Mouse (Mus musculus) C2C12 (cell line): ENCODE measurements around the gene Eva1c. TPM values are rescaled to one million over a fixed set of nuclear protein-coding genes. Genes with fewer than 3 reads are reported as not detected.
"Not testable (repeated sequence)": the region's sequence is repeated elsewhere in the genome, so short reads cannot be mapped to it uniquely, and the experiment has no call there.

ENCODE experiments used
- H3K27me3 ChIP-seq: one replicate; pipeline ENCODE4 v1.6.1; 2011; ENCODE audit not compliant: control insufficient read depth, insufficient read depth, insufficient read length
- H3K36me3 ChIP-seq: one replicate; pipeline ENCODE4 v1.6.1; 2011; ENCODE audit not compliant: control insufficient read depth, insufficient read depth
- H3K4me3 ChIP-seq: one replicate; pipeline ENCODE4 v1.5.1; 2011; ENCODE audit warnings: mild to moderate bottlenecking, control low read depth; ENCODE audit not compliant: poor library complexity, insufficient read depth, severe bottlenecking
- H3K79me2 ChIP-seq: one replicate; pipeline ENCODE4 v1.6.1; 2011; ENCODE audit not compliant: control insufficient read depth, insufficient read depth
- H3K79me3 ChIP-seq: one replicate; pipeline ENCODE4 v1.6.1; 2011; ENCODE audit warnings: low read depth, control low read depth
- H3ac ChIP-seq: one replicate; pipeline ENCODE3; 2011; ENCODE audit warnings: low read depth; ENCODE audit not compliant: control insufficient read depth, insufficient read length
- CEBPB ChIP-seq: IDR thresholded peaks from one replicate; pipeline ENCODE4 v1.6.1; 2011; ENCODE audit warnings: low read depth, mild to moderate bottlenecking, control low read depth, moderate library complexity
- CTCF ChIP-seq: IDR thresholded peaks from one replicate; pipeline ENCODE4 v1.5.1; 2011; ENCODE audit not compliant: control insufficient read depth, insufficient read depth, insufficient read length
- FOSL1 ChIP-seq: IDR thresholded peaks from one replicate; pipeline ENCODE4 v1.8.0; 2011; ENCODE audit warnings: mild to moderate bottlenecking, low read length; ENCODE audit not compliant: poor library complexity, insufficient read depth, severe bottlenecking
- MAX ChIP-seq: IDR thresholded peaks from one replicate; pipeline ENCODE4 v1.6.1; 2011; ENCODE audit warnings: mild to moderate bottlenecking, control low read depth
- MYOD1 ChIP-seq: IDR thresholded peaks from one replicate; pipeline ENCODE4 v1.6.1; 2011; ENCODE audit warnings: low read depth; ENCODE audit not compliant: control insufficient read depth, insufficient read length
- MYOG ChIP-seq: IDR thresholded peaks from one replicate; pipeline ENCODE4 v1.6.1; 2011; ENCODE audit not compliant: control insufficient read depth, insufficient read length; ENCODE audit errors: extremely low read depth
- USF1 ChIP-seq: IDR thresholded peaks from one replicate; pipeline ENCODE4 v1.6.1; 2011; ENCODE audit warnings: low read depth, mild to moderate bottlenecking, control low read depth, moderate library complexity
- polyA plus RNA-seq: library from polyadenylated mRNA; unstranded; fragments of >200 nt; fragmentation: generic; extraction: Trizol; gene quantifications from one replicate; pipeline ENCODE4 v1.2.1, GENCODE M21; 2012; ENCODE audit warnings: missing spikeins

The Eva1c gene
- polyA plus RNA-seq, 1 experiment, result 21.5 TPM

DNA sequence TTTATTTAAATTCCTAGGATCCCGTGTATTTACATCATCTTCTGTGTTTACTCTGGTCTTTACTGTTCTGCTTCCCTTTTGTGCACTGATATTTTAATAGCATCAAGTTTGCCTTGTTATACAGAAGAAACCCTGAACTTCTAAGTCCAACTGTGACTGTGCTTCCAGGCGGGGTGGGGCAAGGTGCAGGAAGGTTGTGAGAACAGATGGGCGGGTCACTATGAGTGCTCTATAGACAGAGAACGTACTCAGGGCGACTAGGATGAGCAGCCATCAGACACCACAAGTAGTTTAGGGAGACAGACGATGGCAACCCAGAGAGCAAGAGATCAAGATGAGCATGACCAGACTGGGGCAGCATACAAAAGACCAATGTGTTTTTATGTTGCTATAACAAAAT lies 6.2 kb upstream of the Eva1c start:
- no peak for TF ChIP-seq MAX
- Histone ChIP-seq H3K36me3 (no peaks in the 10 kb centered on the region), H3K27me3 (peaks cover 7% of the 10 kb centered on the region), H3K79me2 (no peaks in the 10 kb centered on the region), H3K4me3 (no peak overlapping the region), H3K79me3 (no peaks in the 10 kb centered on the region), H3ac (no peak overlapping the region)

DNA sequence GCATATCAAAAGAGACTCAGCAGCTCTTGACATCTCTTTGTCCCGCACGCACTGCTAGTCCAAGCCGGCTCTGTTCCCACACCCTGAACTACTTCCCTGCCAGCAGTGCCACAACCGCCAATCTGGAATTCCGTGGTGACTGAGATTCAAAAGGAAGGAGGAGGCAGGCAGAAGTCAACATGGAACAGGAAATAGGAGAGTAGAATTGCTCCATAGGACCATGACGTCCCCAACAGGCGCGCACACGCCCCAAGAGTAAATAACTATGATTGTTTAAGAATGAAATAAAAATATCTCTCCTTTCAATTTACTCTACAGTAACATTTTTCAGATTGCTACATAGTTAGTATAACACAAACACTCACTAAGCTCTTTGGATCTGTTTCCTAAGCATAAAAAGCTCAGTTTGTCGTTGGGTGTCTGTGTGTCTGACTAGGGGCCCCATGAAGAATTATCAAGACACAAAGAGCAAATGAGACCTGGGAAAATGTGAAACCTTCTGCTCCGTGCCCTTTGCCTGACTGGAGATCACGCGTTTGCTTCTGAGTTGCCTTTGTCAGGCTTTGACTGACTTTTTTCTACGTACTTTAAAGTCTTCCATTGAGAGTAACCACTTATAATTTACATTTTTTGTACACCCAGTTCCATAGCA lies 5.3 kb upstream of the Eva1c start:
- Histone ChIP-seq H3ac (no peak overlapping the region), H3K79me2 (no peaks in the 10 kb centered on the region), H3K4me3 (no peak overlapping the region), H3K27me3 (peaks cover 7% of the 10 kb centered on the region), H3K79me3 (no peaks in the 10 kb centered on the region), H3K36me3 (no peaks in the 10 kb centered on the region)
- TF ChIP-seq FOSL1 (no peak), USF1 (no peak), MAX (no peak), MYOG (no peak), CTCF (no peak), CEBPB (no peak), MYOD1 (no peak)

- Histone ChIP-seq H3K79me2 (no peaks in the 10 kb centered on the region), H3K79me3 (no peaks in the 10 kb centered on the region), H3ac (no peak overlapping the region), H3K27me3 (peaks cover 7% of the 10 kb centered on the region), H3K36me3 (no peaks in the 10 kb centered on the region), H3K4me3 (no peak overlapping the region)
- TF ChIP-seq MYOG (no peak), USF1 (no peak), CTCF (no peak), MYOD1 (no peak), MAX (no peak), CEBPB (no peak), FOSL1 (no peak)
Measured at GRCm38 (mm10) chr16:90822284-90822935, 4.1 kb upstream of the Eva1c start.

DNA sequence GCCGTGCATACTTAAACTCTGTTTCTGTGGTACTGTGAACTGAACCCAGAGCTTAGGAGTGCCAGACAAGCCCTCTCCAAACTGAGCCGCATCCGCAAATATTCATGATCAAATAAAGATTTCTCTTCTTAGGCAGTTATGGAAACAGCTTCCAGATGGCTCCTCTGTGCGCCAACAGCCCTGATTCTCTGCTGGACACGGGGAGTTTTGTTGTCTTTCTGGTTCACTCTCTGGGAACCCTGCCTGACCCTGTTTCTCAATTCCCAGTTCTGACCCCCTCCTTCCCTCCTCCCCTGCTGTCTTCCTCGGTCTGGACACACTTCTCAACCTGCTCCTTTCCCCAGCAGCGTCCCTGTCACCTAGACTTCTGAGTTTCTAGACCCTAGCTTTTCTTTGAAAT lies 3.5 kb upstream of the Eva1c start:
- TF ChIP-seq CEBPB (no peak), MAX (no peak), CTCF (no peak), MYOD1 (no peak), USF1 (no peak), FOSL1 (no peak), MYOG (no peak)
- no peaks in the 10 kb centered on the region for H3K36me3 ChIP-seq
- no peak overlapping the region for H3K4me3 ChIP-seq
- no peak overlapping the region for H3ac ChIP-seq
- peaks cover 7% of the 10 kb centered on the region for H3K27me3 ChIP-seq
- no peaks in the 10 kb centered on the region for H3K79me2 ChIP-seq
- H3K79me3 ChIP-seq, result no peaks in the 10 kb centered on the region

GRCm38 (mm10) chr16:90823986-90824385 lies 2.5 kb upstream of the Eva1c start:
- H3K79me3 ChIP-seq, H3K4me3 ChIP-seq, H3K79me2 ChIP-seq, H3K27me3 ChIP-seq, H3K36me3 ChIP-seq, H3ac ChIP-seq: not testable (repeated sequence)

DNA sequence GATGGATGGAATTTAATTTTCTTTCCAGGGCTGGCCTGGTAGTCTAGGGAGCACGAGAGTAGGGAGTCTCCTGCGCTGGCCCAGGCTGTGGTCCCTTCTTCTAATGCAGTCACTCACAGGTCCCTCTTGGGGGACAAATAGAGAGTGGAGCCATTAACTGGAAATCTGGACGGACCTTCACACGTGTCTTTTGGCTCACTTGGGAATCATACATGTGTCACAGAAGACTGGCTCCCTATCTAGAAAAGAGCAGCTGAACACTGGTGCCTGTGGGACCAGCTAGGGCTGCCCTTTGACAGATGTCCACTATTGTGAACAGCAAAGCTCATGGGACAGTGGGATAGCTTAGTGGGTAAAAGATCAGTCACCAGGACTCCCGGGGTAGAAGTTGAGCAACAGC lies 478 bp upstream of the Eva1c start:
- Histone ChIP-seq H3K79me2 (no peaks in the 10 kb centered on the region), H3K79me3 (no peaks in the 10 kb centered on the region), H3K4me3 (no peak overlapping the region), H3K36me3 (no peaks in the 10 kb centered on the region), H3K27me3 (no peaks in the 10 kb centered on the region), H3ac (no peak overlapping the region)
- TF ChIP-seq FOSL1 (no peak), MYOG (no peak), CEBPB (no peak), CTCF (no peak), MAX (no peak), USF1 (no peak), MYOD1 (no peak)
